Mouse (Mus musculus): Measurements from ENCODE around the gene Tsr1.

Gene Tsr1

GRCm38 (mm10) chr11:74896901-74897677, 782 bp upstream of the Tsr1 start, which contains the start of gene Sgsm2:
Sgsm2 (minus strand) TSS chr11:74897060.
- DNase-seq (ENCODE audit: low read depth, low spot score) = peak; percentile 83

GRCm38 (mm10) chr11:74898517-74898827, 601 bp downstream of the Tsr1 start:
- no peak for DNase-seq (ENCODE audit: low read depth, low spot score)

- no peak for DNase-seq (ENCODE audit: low read depth, low spot score)
These were observed 3.7 kb downstream of the Tsr1 start for GRCm38 (mm10) chr11:74901555-74901954.

GRCm38 (mm10) chr11:74902416-74902815, 4.5 kb downstream of the Tsr1 start:
- no peak for DNase-seq (ENCODE audit: low read depth, low spot score)

- DNase-seq (ENCODE audit: low read depth, low spot score) = no peak
These were observed 10.0 kb downstream of the Tsr1 start for GRCm38 (mm10) chr11:74907850-74908249.

- peak; percentile 27 for DNase-seq (ENCODE audit: low read depth, low spot score)
These were observed 10.9 kb downstream of the Tsr1 start for GRCm38 (mm10) chr11:74908618-74909399.

GRCm38 (mm10) chr11:74909978-74910377, 12.1 kb downstream of the Tsr1 start:
- DNase-seq (ENCODE audit: low read depth, low spot score) = no peak

- no peak for DNase-seq (ENCODE audit: low read depth, low spot score)
These were observed 14.6 kb downstream of the Tsr1 start for GRCm38 (mm10) chr11:74912492-74912891.

- DNase-seq (ENCODE audit: low read depth, low spot score) = peak; percentile 57
These were observed 21.4 kb downstream of the Tsr1 start for GRCm38 (mm10) chr11:74919249-74919648.

GRCm38 (mm10) chr11:74924149-74924548, 26.3 kb downstream of the Tsr1 start:
- DNase-seq (ENCODE audit: low read depth, low spot score) = peak; percentile 20

- DNase-seq (ENCODE audit: low read depth, low spot score) = peak; percentile 99
These were observed 27.9 kb downstream of the Tsr1 start, which contains the start of the genes Smg6 and Srr for GRCm38 (mm10) chr11:74925577-74926387. Smg6 (plus strand) TSS chr11:74925823. Srr (minus strand) TSS chr11:74925948.

GRCm38 (mm10) chr11:74926388-74927005, 28.6 kb downstream of the Tsr1 start:
- DNase-seq (ENCODE audit: low read depth, low spot score) = peak; percentile 27

GRCm38 (mm10) chr11:74927236-74927725, 29.4 kb downstream of the Tsr1 start:
- no peak for DNase-seq (ENCODE audit: low read depth, low spot score)

- no peak for DNase-seq (ENCODE audit: low read depth, low spot score)
These were observed 31.2 kb downstream of the Tsr1 start for GRCm38 (mm10) chr11:74929111-74929510.

GRCm38 (mm10) chr11:74930391-74930790, 32.5 kb downstream of the Tsr1 start:
- no peak for DNase-seq (ENCODE audit: low read depth, low spot score)

GRCm38 (mm10) chr11:74946348-74946747, 48.5 kb downstream of the Tsr1 start:
- peak; percentile 66 for DNase-seq (ENCODE audit: low read depth, low spot score)

GRCm38 (mm10) chr11:74954901-74955300, 57.0 kb downstream of the Tsr1 start:
- DNase-seq (ENCODE audit: low read depth, low spot score) = peak; percentile 63

- no peak for DNase-seq (ENCODE audit: low read depth, low spot score)
These were observed 58.1 kb downstream of the Tsr1 start for GRCm38 (mm10) chr11:74956006-74956405.

- no peak for DNase-seq (ENCODE audit: low read depth, low spot score)
These were observed 59.7 kb downstream of the Tsr1 start for GRCm38 (mm10) chr11:74957600-74957999.
